Mouse (Mus musculus): ENCODE data around the gene Slc25a51. TPM values are rescaled to one million over a fixed set of nuclear protein-coding genes. Genes with fewer than 3 reads are reported as not detected.

Gene Slc25a51
- total and polyA plus RNA-seq, 3 experiments: 43.8 to 395 (median 47.5) TPM

DNA sequence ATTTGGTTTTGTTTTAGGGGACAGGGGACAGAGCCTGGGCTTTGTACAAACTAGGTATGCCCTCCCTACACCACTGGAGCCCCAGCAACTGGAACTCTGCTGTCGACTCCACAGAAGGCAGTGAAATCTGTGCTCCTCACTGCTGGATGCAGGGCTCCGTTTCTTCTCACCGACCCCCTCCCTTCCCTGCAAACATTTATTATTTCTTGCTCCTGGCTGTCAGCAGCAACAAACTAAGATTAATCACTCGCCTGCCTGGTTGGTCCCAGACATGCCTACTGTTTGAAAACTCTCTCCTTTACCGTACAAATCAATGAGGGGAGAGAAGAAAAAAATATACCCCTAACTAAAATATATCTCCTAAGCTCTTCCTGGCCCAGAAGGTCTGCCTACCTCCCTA lies 30.7 kb upstream of the Slc25a51 start:
- Histone ChIP-seq H3K4me3 (ENCODE audit: control insufficient read depth in 1 of 2, insufficient read depth in 1 of 2, low read depth in 2 of 2, low read length in 2 of 2) (no peak overlapping the region), H3K79me2 (ENCODE audit: control insufficient read depth, insufficient read depth, low read length, poor library complexity) (no peaks in the 10 kb centered on the region), H3K36me3 (ENCODE audit: control insufficient read depth in 1 of 2, insufficient read depth in 2 of 2, low read length in 2 of 2) (no peaks in the 10 kb centered on the region; a peak in 2 of 4 replicates), H3K27ac (ENCODE audit: control insufficient read depth, low read depth, low read length) (no peak overlapping the region), H3K27me3 (ENCODE audit: control insufficient read depth in 1 of 2, insufficient read depth in 2 of 2, low read length in 2 of 2) (no peaks in the 10 kb centered on the region), H3K9ac (ENCODE audit: control insufficient read depth, low read depth, low read length, poor library complexity, severe bottlenecking) (no peak overlapping the region), H3K9me3 (replicated peaks; ENCODE audit: insufficient read depth, low read length) (no peaks in the 10 kb centered on the region), H3K4me1 (ENCODE audit: control insufficient read depth in 1 of 2, insufficient read depth in 2 of 2, low read length in 2 of 2) (no peaks in the 10 kb centered on the region)
- TF ChIP-seq UBTF (IDR thresholded peaks at IDR 0.05; ENCODE audit: borderline replicate concordance, insufficient read depth, low read depth, low read length): no peak
- no peak for TF ChIP-seq ELF1 (IDR thresholded peaks at IDR 0.05; ENCODE audit: low read depth, low read length)
- no peak for TF ChIP-seq BHLHE40 (IDR thresholded peaks at IDR 0.05; ENCODE audit: borderline replicate concordance, low read depth, low read length)
- TF ChIP-seq RCOR1 (IDR thresholded peaks at IDR 0.05; ENCODE audit: low read depth, low read length): no peak
- TF ChIP-seq NELFE (IDR thresholded peaks at IDR 0.05; ENCODE audit: low read depth, low read length): no peak
- TF ChIP-seq MAFK (IDR thresholded peaks at IDR 0.05; ENCODE audit: borderline replicate concordance, low read depth, low read length): no peak
- no peak for TF ChIP-seq JUND (IDR thresholded peaks at IDR 0.05; ENCODE audit: low read depth, low read length)
- no peak for TF ChIP-seq E2F4 (IDR thresholded peaks at IDR 0.05; ENCODE audit: borderline replicate concordance, low read depth, low read length)
- TF ChIP-seq MYB (IDR thresholded peaks at IDR 0.05; ENCODE audit: low read depth, low read length): no peak
- no peak for TF ChIP-seq MYC (IDR thresholded peaks at IDR 0.05; ENCODE audit: low read depth, low read length)
- TF ChIP-seq CHD1 (IDR thresholded peaks at IDR 0.05; ENCODE audit: low read depth, low read length): no peak
- no peak for TF ChIP-seq TAL1 (IDR thresholded peaks at IDR 0.05; ENCODE audit: low read length)
- TF ChIP-seq MEF2A (IDR thresholded peaks at IDR 0.05; ENCODE audit: extremely low read depth, insufficient replicate concordance, low read depth, low read length, poor library complexity, severe bottlenecking): no peak
- no peak for TF ChIP-seq TCF12 (IDR thresholded peaks at IDR 0.05; ENCODE audit: low read depth, low read length)
- TF ChIP-seq SMC3 (IDR thresholded peaks at IDR 0.05; ENCODE audit: low read depth, low read length): no peak
- TF ChIP-seq MXI1 (IDR thresholded peaks at IDR 0.05; ENCODE audit: low read depth, low read length): no peak
- DNase-seq (ENCODE audit: low read depth, low spot score): no peak

DNA sequence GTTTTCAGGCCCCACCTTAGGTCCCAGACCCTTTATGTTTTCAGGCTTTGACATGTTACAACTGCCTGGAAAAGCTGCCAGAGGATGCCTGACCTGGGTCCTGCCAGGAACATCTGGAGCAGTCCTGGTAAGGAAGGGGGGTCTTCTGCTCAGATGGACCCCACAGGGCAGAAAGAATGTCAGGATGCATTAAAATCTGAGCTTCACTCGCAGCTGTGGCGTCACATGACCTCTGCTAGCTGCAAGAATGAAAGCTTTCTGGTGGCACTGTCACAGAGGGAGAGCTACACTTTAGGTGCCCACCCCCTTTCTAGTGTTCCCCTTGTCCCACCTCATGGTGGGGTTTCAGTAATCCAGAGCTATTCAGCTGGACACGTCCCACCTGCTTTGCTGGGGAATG lies 28.4 kb upstream of the Slc25a51 start:
- H3K4me1 ChIP-seq (ENCODE audit: control insufficient read depth in 1 of 2, insufficient read depth in 2 of 2, low read length in 2 of 2): no peaks in the 10 kb centered on the region
- H3K27ac ChIP-seq (ENCODE audit: control insufficient read depth, low read depth, low read length): no peak overlapping the region
- no peaks in the 10 kb centered on the region for H3K27me3 ChIP-seq (ENCODE audit: control insufficient read depth in 1 of 2, insufficient read depth in 2 of 2, low read length in 2 of 2)
- no peak overlapping the region for H3K9ac ChIP-seq (ENCODE audit: control insufficient read depth, low read depth, low read length, poor library complexity, severe bottlenecking)
- H3K79me2 ChIP-seq (ENCODE audit: control insufficient read depth, insufficient read depth, low read length, poor library complexity): no peaks in the 10 kb centered on the region
- no peak overlapping the region for H3K4me3 ChIP-seq (ENCODE audit: control insufficient read depth in 1 of 2, insufficient read depth in 1 of 2, low read depth in 2 of 2, low read length in 2 of 2)
- H3K9me3 ChIP-seq (replicated peaks; ENCODE audit: insufficient read depth, low read length): no peaks in the 10 kb centered on the region
- DNase-seq (ENCODE audit: low read depth, low spot score): no peak
- TF ChIP-seq HCFC1 (IDR thresholded peaks at IDR 0.05; ENCODE audit: low read depth, low read length): no peak
- TF ChIP-seq TCF12 (IDR thresholded peaks at IDR 0.05; ENCODE audit: low read depth, low read length): no peak
- no peak for TF ChIP-seq ELF1 (IDR thresholded peaks at IDR 0.05; ENCODE audit: low read depth, low read length)
- TF ChIP-seq TAL1 (IDR thresholded peaks at IDR 0.05; ENCODE audit: low read length): no peak
- no peak; the same call in 1 of the 2 replicates for TF ChIP-seq USF1 (IDR thresholded peaks at IDR 0.05; ENCODE audit: low read depth, low read length)
- TF ChIP-seq POLR2AphosphoS2 (IDR thresholded peaks at IDR 0.05; ENCODE audit: low read length): no peak
- no peak for TF ChIP-seq MAX (IDR thresholded peaks at IDR 0.05; ENCODE audit: low read length)
- no peak for TF ChIP-seq MYC (IDR thresholded peaks at IDR 0.05; ENCODE audit: low read depth, low read length)
- TF ChIP-seq SIN3A (IDR thresholded peaks at IDR 0.05; ENCODE audit: low read length): no peak
- TF ChIP-seq POLR2A (IDR thresholded peaks at IDR 0.05; ENCODE audit: control insufficient read depth in 1 of 2, insufficient read depth in 1 of 2, low read depth in 1 of 2, low read length in 2 of 2, poor library complexity in 1 of 2): no peak
- no peaks in the 10 kb centered on the region for H3K36me3 ChIP-seq (ENCODE audit: control insufficient read depth in 1 of 2, insufficient read depth in 2 of 2, low read length in 2 of 2)

Data from MEL (cell line).